Mouse (Mus musculus) B cell, adult 2 months (primary cell): ENCODE measurements around the gene Aff3.

Experiments
- DNase-seq, 2 experiments: peaks; one replicate each; pipeline ENCODE4 v3.0.0; 2022

Aff3 gene

DNA sequence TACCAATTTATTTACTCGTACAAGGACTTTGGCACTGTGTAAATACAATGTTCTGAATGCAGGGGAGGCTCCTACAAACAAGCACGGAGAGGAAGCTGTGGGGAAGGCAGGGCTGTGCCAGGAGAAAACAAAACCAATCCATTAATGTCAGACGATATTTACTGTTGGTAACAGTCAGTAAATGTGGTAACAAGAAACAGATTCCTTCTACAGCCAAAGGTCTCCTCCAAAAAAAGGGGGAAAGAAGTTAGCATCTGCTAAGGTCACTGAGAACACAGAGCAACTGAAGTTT, 356.1 kb downstream of the Aff3 start:
- DNase-seq = no peak

DNA sequence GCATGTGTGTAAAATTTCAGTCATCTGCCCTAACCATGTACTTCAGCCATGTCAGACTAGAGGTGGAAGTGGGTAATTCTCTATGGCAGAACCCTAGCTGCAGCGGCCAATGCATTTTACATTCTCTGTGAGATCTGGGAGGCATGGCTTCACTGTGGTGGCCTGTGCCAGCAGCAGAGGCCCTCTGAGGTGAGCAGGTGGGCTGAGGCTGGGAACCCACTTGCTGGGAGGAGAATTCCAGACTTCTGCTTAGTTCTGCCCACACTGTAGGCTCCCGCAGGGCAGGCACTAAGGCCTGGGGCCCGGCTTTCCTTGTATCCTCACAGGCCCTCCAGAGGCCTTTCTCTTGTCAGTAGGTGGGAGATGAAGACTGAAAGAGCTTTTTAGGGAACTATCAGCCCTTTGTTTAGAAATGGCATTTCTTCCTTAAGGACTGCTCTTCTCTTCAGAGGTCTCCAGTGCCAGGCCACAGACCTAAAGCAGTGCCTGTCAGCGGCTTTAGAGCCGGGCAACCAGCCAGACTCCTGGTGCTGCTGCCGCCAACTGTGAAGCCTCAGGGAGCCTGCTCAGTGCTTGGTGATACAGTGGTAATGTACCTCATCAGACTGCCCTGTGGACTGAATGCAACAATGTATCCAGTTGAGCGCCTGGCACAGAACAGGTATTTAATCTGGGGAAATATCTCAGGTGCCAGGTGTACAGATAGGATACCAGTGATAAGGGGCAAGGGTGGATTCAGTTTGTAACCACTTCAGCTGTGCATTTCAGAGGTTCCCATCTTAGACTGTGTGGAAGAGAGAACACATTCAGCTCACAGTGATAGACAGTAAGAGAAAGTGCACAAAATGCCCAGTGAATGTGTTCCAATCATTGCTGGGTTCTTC, 356.7 kb downstream of the Aff3 start:
- DNase-seq = no peak

DNA sequence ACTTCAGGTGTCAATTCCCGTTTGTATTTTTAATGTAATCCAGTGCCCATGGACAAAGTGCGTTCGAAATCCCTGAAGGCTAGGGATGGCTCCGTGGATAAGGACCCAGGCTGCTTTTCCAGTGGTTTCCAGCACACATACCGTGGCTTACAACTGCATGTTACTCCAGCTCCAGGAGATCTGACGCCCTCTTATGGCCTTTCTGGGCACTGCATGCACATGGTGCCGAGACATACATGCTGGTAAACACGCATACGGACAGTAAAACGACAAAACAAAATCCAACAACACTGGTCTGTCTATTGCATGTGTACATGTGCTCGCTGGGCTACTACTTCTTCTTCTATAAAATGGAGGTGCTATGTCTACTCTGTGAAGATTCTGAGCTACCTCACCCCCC, 357.5 kb downstream of the Aff3 start:
- peak in 1 of 2 experiments; percentile 26 for DNase-seq

DNA sequence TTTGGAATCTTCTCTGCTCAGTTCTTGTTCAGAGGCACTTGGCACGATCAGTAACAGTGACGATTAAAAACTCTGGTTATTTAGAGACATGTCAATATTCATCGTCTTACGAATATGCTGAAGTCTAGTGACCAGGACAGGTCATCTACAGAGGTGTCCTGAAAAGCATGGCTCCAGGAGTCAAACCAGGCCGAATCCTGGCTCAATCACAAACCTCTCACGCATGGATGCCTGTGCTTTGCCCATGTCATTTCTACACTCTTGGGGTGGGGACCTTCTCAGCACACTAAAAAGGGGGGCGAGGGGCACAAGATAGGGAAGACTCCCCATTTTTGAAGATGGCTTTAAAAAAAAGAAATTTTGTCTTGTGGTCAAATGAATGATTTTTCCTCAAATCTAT, 358.6 kb downstream of the Aff3 start:
- no peak for DNase-seq

DNA sequence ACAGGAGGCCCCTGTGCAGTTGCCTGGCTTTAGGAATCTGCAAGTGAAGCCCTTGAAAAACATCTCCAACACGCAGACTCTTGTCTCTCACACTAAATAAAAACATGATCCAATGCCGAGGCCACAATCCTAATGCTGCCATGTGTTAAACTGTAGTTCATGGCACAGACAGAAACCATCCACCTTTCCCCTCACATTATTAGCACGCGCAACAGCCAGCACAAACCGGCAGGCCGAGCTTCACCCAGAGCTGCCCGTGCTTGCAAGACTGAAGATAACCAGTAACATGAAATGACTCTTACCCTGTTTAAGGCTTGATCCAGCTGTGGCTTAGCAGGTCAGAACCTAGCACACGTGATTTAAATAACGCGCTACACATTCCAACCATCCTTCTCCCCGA, 360.4 kb downstream of the Aff3 start:
- DNase-seq = no peak

DNA sequence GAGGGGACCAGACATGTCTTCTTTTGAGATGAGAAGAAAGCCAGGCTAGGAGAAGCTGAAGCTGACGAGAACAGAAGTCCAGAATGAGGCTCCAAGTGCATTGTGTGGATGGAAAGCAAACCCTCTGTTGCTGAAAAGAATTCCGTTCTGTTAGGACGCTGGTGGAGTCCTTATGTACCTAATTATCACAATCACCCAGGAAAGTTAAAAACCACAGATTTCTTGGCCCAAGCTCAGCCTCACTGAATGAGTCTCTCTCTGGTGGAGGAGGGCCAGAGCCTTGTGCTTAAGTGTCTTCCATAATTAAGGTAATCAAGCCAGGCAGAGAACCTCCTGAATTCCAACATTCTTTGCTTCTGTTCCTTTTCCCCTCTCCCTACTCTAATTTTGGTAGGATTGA, 366.5 kb downstream of the Aff3 start:
- no peak for DNase-seq

DNA sequence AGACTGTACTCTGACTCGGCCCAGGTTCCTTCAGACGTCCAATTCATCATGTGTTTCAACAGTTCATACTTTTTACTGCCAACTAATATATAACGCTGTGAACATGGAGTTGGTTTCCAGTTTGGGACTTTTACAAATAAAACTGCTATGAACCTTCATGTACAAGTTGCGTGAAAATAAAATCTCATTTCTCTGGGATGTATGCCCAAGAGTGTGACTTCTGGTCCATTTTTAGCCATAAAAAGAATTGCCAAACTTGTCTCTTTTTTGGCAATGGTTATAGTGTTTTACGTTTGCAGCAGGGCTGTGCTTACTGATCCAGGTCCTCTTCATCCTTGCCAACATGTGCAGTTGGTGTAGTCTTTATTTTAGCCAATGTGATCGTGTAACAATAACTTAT, 369.8 kb downstream of the Aff3 start:
- no peak for DNase-seq

DNA sequence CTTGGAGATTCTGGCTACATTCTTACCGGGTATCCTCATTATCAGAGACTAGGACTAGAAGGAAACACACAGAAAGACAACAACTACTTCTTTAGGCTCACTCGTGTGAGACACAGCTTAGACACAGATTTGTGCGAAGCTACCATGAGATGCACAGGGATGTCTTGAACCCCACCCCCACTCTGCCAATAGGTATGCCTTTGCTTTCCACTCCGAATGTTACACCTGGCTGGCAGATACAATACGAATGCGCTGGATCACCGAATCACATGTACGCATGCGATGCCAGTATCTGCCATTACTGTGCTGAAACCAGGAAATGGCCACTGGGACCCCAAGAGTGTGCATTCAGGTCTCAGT, 370.4 kb downstream of the Aff3 start:
- DNase-seq = no peak

DNA sequence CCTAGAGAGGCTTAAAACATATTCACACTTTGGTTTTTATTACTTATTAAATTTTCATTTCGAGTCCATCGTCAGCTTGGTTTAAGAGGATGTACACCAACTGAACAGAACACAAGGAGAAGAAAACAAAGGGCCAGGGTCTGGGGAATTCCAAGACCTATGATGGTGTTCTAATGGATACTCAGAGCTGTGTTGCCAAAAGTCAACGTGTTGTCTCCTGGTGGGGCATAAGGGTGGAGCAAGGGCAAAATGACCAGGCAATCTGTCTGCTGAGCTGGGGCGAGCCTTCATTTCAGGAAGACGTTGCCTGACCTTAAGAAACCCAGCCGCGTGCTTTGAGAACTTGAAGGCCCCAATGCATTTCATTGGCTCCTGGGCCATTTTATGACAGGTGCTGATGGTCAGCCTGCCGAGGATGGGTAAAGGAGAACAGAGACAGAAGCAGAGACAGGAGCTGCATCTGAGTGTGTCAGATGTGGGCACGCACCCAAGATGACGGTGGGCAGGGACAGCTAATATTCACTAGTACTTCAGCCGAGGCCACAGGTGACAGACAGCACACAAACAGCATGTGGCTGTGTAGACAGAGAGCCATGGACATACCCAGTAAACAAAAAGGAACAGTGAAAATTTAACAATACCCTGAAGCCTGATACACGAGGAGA, 371.0 kb downstream of the Aff3 start:
- no peak for DNase-seq

DNA sequence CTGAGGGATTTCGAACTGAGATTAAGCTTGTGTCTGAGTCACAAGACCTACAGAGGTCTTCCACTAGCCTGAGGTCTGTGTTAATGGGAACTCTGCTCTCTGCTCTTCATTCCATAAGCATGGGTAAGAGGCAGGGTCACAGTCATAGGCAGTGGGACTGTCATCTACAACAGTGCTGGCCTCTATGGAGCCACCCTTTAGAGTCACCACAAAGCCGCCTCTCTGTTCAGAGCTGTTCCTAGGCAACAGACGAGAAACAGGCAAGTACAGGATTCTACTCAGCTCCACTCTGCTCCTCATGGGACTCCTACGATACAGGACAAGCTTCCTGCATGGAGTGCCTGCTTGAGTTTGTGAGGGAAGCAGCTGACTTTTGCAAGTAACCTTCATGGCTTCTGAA, 371.9 kb downstream of the Aff3 start:
- DNase-seq = no peak

DNA sequence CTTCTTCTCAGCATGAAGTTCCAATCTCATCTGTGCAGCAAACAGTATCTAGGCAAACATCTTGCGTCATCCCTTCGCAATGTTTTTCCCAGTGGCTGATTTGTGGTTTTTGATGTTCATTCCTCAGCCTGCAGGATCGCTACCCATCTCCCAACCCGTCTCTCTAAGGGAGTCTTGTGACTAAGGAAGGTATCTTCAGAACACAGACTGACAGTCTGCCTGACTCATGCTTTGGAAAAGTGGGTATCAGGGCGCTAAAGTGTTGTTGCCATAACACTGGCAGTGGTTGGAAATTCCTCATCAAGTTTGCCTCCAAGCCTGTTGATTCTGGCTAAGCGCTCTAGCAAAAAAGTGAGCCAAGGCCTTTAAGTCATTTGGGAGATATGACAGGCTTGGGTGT, 372.8 kb downstream of the Aff3 start:
- DNase-seq = no peak

DNA sequence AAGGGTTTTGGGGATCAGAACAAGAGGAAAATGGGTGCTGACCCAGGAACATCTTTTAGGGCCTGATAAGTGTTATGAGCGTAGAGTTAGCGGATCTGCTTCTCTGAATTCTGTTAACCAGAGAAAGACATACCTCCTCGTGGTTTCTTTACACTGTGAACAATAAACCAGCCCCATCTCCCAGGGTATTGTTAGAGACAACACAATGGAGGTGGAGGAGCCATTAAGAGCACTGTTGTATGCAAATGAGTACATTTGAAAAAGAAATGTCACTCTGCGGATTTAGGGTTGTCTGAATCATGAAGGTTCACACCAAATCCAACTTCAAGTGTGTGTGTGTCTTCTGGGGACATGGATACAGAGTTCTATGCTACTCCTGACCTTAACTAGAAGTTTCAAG, 373.3 kb downstream of the Aff3 start:
- no peak for DNase-seq

DNA sequence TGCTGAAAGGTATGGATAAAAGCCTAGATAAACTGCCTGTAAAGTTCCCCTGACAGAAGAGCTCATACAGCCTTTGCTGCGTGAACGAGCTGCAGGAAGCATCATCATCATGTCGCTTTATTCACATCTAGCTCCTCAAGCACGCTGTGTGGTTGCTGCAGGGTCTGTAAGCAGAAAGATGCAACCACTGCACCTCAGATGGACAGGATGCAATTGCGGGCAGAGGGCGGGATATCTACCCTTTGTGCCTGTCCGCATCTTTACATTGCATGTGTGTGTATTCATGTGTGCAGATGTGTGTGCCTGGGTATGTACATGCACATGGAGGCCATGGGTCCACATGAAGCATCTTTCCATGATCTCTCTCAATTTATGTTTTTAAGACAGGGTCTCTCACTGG, 373.9 kb downstream of the Aff3 start:
- no peak for DNase-seq

DNA sequence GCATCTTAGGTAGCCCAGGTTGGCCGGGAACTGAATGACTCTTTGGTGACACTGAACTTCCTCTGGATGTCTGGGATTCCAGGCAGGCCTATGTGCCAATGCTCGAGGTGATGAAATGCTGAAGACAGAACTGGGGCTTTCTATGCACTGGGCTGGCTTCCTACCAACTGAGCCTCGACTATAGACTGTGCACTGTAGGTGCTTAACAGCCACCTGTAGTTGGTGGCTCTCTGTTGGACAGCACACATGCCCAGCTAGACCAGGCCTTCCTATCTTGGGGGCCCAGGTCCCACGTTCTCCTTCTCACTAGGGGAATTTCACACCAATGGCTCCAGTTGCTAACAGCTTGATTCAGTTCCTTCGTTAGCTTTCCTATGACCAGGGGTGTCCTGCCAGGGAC, 374.9 kb downstream of the Aff3 start:
- no peak for DNase-seq

DNA sequence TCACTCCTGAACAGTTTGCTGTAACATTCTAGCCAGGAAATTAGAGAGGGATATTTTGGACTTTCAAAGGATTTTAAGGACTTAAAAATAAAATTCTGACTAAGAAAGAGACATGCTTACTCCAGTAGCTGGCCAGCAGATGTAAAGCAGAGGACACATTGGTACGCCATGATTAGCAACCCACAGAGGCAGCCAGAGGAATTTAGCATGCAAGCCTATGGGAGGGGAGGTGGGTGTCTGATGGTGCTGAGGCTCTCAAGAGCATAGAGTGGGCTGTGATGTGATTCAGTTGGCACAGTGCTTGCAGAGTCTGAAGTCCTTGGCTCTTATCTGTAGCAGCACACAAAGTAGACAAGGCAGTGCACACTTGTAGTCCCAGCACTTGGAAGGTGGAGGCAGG, 376.0 kb downstream of the Aff3 start:
- DNase-seq = no peak

DNA sequence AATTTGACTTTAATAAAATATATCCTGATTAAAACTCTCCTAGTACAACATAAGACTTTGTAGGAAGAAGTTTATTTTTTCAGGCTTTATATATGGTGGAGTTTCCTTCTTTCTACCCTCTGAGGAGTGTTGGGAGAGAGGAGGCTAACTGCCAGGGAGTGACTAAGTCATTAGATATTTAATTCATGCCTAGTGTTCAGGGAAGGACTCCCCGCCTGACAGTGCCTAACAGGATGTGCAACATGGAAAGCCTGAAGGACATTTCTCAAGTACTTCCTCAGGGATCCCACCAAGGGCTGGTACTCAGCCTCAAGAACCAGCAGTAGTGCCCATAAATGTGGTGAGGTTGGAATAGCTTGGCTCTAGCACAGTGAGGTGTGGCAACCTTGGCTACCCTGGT, 378.2 kb downstream of the Aff3 start:
- no peak for DNase-seq

DNA sequence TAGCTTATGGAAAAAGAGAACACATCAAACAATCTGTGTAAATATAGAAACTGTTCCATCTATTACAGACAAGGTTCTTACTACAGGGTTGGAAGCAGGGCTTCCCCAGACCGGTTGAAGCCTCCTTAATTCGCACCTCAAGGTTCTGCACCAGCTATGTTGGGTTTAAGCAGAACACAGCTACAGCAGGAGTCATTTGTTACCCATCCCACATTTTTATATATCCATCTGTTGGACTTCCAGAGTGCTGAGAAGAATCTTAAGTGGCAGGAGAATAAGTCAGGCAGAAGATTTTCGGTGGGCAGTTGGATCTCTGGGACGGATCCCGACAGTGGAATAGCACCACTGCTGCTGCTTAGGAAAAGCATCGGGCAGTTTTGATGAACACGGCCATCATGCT, 384.2 kb downstream of the Aff3 start:
- DNase-seq = no peak

DNA sequence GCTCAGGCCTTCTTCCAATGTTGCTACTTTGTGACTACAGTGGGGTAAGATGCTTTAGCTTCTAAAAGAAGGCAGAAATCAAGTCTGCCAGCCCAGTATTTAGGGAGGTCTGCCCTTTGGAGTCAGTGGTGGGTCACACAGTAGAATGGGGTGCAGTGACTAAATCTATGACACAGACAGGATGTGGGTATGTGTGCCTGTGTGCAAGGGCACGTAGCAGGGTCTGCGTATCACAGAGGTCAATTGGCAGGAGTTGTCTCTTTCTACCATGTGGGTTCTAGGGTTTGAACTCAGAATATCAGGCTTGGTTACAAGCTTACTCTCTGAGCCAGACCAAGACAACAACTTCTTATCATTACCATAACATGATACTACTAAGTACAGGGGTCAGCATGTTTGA, 393.4 kb downstream of the Aff3 start:
- no peak for DNase-seq

DNA sequence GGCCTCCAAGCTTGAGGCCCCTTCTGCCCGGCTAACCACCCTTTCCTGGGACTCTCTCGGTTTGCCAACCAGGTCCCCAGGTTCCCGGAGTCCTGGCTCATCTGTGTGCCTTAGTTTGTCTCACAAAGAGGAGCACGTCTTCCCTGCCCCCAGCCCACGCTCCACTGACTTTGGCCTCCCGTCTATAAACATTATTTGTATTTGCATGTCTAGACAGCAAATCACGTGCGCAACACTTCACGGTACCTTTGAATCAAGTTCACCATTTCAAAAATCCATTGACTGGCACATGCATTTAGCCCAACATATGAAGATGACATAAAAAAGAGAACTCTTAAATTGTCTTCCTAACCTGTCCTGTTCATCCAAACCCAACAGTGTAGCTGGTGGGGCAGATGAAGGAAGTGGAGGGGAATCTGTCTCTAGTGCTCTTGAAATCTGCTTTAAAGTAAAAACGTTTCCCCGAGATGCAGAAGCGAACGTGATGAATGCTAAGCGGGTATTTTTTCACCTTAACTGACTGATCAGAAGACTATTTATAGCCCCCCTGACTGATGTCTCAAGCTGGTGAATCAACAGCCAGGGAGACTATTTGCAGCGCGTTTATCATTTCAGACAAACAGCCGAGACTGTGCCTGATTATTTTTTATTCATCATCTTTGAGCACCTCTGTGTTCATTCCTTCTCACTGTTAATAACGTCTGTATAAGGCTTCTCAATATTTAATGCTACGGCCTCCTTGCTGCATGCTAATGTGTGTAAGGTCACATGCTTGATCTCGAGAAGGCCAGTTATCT, 396.3 kb downstream of the Aff3 start:
- DNase-seq = no peak

DNA sequence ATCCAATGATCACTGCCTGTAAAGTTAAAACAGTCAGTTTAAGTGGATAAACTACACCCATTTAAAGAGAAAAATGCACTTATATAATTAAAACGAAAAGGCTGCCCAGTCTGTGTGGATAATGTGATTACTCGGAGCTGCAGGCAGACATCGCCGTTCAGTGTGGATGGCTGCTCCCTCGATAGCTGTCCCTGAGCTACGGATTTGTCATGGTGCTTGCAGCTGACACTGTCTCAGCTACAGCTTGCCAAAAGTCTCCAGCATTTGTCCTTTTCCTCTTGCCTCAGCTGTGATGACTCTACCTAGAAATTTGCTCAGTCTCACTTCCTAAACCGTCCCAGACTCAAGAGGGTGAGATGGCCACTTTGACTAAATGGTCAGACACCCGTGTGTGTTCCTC, 401.5 kb downstream of the Aff3 start:
- DNase-seq = no peak

DNA sequence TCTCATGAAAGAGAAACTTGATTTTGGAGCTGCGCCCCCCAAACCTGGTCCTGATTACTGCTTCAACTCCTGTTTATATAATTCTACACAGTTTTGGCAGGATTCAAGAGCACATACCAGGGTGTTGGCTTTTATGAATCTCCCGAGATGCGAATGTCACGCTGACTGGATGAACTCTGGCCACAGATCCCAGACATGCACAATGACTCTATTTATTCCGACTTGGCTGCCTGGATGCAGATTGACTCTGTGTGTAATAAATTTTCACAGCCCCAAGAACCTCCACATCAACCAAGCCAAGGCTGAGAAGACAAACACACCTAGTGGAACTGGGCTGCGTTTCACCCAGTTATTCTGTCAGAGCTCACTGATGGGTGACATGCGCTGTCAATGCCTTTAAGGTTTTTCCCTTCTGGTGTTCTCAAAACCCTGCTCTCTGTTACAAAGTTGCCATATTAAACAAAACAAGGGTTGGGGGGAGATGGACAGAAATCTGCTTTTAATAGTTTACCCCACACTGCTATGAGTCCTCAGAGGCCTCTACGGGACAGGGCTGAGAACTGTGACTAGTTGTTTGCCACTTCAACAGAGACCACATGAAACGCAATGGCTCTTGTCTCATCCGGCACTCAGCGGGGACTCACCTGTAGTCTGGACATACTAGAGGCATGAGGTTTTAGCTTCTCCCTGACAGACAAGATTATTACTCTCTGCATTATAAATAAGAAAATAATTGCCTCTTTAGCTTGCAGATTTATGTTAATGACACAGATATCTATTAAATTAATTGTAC, 402.2 kb downstream of the Aff3 start:
- DNase-seq = no peak

DNA sequence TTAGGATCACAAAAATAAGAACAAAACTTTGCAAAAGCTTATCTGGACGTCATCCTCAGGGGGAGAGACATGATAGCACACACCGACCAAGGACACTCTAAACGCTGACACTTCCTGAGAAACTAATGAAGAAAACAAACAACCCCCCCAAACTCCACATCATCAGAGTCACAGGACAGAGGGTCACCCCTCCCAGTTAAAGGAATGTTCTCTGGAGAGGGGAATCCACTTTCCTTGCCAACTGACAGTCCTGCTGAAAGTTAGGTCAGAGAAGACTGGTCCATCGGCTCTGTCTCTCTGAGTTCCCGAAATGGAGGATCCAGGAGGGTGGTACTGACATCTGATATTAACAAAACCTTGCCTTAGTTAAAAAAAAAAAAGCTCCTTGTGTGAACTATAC, 403.7 kb downstream of the Aff3 start:
- no peak for DNase-seq
